Mouse (Mus musculus) E14TG2a.4 (cell line): ENCODE measurements around the gene Peli2.

Experiments
- H3K27me3 ChIP-seq: 2 replicates; pipeline ENCODE4 v1.6.1; 2014; ENCODE audit warnings: low read length, control low read depth; ENCODE audit not compliant: insufficient read depth
- H3K36me3 ChIP-seq: 2 replicates; pipeline ENCODE4 v1.6.1; 2014; ENCODE audit warnings: low read length, control low read depth; ENCODE audit not compliant: insufficient read depth
- H3K4me1 ChIP-seq: replicated peaks from 2 replicates; pipeline ENCODE4 v1.6.1; 2014; ENCODE audit warnings: low read depth, low read length, control low read depth
- H3K4me3 ChIP-seq: replicated peaks from 2 replicates; pipeline ENCODE4 v1.5.1; 2014; ENCODE audit warnings: mild to moderate bottlenecking, low read length
- H3K9me3 ChIP-seq: 2 replicates; pipeline ENCODE4 v1.6.1; 2014; ENCODE audit warnings: low read length, control low read depth
- CTCF ChIP-seq: conservative IDR thresholded peaks from 2 replicates; pipeline ENCODE4 v1.5.1; 2014; ENCODE audit warnings: low read length
- NANOG ChIP-seq: IDR thresholded peaks from 2 replicates; pipeline ENCODE4 v1.6.1; 2014; ENCODE audit warnings: borderline replicate concordance, low read length, mixed read lengths
- POU5F1 ChIP-seq: IDR thresholded peaks from 2 replicates; pipeline ENCODE4 v1.6.1; 2014; ENCODE audit warnings: low read length, borderline replicate concordance

The Peli2 gene

DNA sequence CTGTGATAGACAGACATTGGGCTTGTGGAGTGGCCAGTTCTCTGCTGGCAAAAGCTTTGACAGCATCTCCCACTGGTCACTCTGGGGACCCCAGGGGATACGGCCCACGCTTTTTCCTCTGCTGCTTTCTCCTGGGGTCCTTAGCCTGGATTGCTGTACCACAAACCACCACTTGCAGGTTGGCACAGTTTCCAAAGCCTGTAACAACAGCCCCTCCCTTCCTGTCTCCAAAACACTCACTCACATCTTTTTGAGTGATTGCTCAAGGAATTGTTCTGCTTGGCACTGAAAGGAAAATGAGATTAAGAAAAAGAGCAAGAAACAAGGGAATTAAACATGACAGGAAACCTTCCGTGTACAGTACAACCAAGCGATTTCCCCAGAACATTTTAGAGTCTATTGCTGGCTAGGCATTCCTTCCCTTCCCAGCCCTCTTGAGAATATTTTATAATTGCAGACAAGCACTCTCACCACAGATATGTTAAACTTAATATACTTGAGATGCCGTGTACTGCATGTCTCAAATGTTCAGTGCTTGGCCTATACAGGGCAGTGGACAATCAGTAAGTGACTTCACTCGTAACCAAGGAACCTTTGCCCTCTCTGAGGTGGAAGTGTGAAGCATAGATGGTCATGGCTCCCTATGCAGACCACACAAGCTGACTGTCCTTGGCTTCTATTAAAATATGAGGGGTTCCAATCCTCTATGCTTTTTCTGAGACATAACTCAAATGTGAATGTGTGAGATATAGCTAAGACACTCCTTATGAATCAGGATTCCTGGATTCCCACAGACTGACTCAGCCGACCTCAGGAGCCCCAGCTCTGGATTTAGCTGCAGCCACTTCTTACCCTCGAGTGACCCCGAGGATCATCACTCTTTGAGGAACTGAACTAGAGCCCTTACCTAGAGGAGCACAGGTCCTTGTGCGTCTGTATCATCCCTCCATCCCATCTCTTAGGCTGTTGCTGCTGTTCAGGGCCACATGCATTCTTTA lies 169.3 kb downstream of the Peli2 start:
- no peaks in the 10 kb centered on the region for H3K4me1 ChIP-seq
- no peak overlapping the region for H3K4me3 ChIP-seq
- no peaks in the 10 kb centered on the region for H3K36me3 ChIP-seq
- no peaks in the 10 kb centered on the region for H3K27me3 ChIP-seq
- TF ChIP-seq NANOG (no peak), POU5F1 (no peak), CTCF (no peak)
- no peaks in the 10 kb centered on the region for H3K9me3 ChIP-seq

- TF ChIP-seq POU5F1 (no peak), NANOG (no peak), CTCF (no peak)
- H3K4me1 ChIP-seq = no peaks in the 10 kb centered on the region
Observed at GRCm38 (mm10) chr14:48293498-48293897, 172.9 kb downstream of the Peli2 start.

DNA sequence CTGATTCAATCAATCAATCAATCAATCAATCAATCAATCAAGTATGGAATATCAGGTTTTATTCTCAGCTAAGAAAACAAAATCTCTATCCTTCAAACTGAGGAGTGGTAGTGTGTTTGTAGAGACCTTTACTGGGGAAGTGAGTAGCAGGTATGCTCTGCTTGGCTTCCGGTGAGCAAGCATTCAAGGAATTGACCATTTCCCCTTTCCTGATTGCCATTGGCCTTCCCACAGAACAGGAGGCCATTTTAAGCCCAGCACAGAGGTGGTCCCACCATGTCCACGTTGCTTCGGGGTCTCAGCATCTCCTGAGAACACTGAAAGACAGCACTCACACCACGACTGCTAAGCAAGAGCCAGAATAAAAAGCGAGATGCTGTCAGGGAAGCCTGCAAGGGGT lies 174.8 kb downstream of the Peli2 start:
- Histone ChIP-seq H3K4me1 (no peaks in the 10 kb centered on the region), H3K4me3 (no peak overlapping the region), H3K36me3 (no peaks in the 10 kb centered on the region), H3K27me3 (no peaks in the 10 kb centered on the region), H3K9me3 (no peaks in the 10 kb centered on the region)
- no peak for TF ChIP-seq POU5F1
- TF ChIP-seq CTCF = no peak
- TF ChIP-seq NANOG = no peak

More at GRCm38 (mm10) chr14:48293498-48293897, 172.9 kb downstream of the Peli2 start:
- Histone ChIP-seq H3K27me3 (no peaks in the 10 kb centered on the region), H3K4me3 (no peak overlapping the region), H3K9me3 (no peaks in the 10 kb centered on the region), H3K36me3 (no peaks in the 10 kb centered on the region)

DNA sequence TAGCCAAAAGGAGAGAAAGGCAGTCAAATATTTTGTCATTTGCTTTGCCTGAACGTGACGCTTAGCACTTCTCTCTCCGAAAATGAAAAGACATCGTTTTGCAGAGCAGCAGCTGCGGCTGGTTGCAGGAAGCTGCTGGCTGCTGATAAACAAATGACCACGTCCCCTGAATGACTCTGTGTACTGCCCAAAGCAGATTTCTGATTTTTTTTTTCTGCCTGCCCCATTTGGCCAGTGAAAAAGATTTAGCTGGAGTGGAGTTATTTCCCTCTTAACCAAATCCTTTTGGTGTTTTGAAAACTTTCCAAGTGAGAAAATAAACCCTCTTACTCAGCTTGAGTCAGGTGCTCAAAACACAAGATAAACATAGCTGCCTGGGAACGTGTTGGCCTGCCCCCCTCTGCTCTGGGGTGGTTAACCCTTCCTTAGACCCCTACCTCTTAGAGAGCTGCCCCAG lies 175.2 kb downstream of the Peli2 start:
- Histone ChIP-seq H3K4me3 (no peak overlapping the region), H3K36me3 (no peaks in the 10 kb centered on the region), H3K4me1 (no peaks in the 10 kb centered on the region), H3K9me3 (no peaks in the 10 kb centered on the region), H3K27me3 (no peaks in the 10 kb centered on the region)
- TF ChIP-seq NANOG = no peak
- no peak for TF ChIP-seq CTCF
- no peak for TF ChIP-seq POU5F1

- Histone ChIP-seq H3K27me3 (no peaks in the 10 kb centered on the region), H3K9me3 (no peaks in the 10 kb centered on the region), H3K4me3 (no peak overlapping the region), H3K36me3 (no peaks in the 10 kb centered on the region), H3K4me1 (no peaks in the 10 kb centered on the region)
- TF ChIP-seq CTCF (no peak), POU5F1 (no peak)
Observed at GRCm38 (mm10) chr14:48296820-48297219, 176.2 kb downstream of the Peli2 start.

- Histone ChIP-seq H3K9me3 (peaks cover 14% of the 10 kb centered on the region), H3K4me3 (no peak overlapping the region), H3K27me3 (no peaks in the 10 kb centered on the region), H3K36me3 (no peaks in the 10 kb centered on the region), H3K4me1 (no peaks in the 10 kb centered on the region)
- TF ChIP-seq NANOG (no peak), POU5F1 (no peak), CTCF (no peak)
Observed at GRCm38 (mm10) chr14:48302471-48303186, 182.0 kb downstream of the Peli2 start.

GRCm38 (mm10) chr14:48303235-48303634 lies 182.6 kb downstream of the Peli2 start:
- Histone ChIP-seq H3K9me3 (peaks cover 14% of the 10 kb centered on the region), H3K36me3 (no peaks in the 10 kb centered on the region), H3K4me3 (no peak overlapping the region), H3K27me3 (no peaks in the 10 kb centered on the region), H3K4me1 (no peaks in the 10 kb centered on the region)
- TF ChIP-seq NANOG (no peak), POU5F1 (no peak), CTCF (no peak)

DNA sequence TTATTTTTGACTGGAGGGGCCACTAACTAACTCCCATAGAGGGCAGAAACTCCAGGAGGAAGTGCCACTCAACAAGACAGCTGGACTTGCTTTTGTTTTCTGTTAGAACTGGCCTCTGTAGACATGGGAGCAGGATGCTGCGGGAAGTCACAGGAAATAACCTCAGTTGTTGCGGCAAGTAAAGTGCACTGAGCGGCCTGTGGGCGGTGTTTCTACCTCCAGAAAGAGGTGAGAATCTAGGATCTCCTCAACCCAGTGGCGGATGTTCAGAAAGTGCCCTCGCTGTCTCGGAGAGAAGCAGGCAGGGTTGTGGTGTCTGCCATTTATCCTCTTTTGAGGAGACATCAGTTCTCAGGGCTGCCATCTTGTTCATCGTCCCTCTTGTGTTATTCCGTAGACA lies 183.2 kb downstream of the Peli2 start:
- Histone ChIP-seq H3K9me3 (peaks cover 14% of the 10 kb centered on the region), H3K27me3 (no peaks in the 10 kb centered on the region), H3K4me3 (no peak overlapping the region), H3K4me1 (no peaks in the 10 kb centered on the region), H3K36me3 (no peaks in the 10 kb centered on the region)
- TF ChIP-seq CTCF (no peak), NANOG (no peak), POU5F1 (no peak)
